Mouse (Mus musculus): ENCODE data around the gene Whrn.

Gene Whrn

DNA sequence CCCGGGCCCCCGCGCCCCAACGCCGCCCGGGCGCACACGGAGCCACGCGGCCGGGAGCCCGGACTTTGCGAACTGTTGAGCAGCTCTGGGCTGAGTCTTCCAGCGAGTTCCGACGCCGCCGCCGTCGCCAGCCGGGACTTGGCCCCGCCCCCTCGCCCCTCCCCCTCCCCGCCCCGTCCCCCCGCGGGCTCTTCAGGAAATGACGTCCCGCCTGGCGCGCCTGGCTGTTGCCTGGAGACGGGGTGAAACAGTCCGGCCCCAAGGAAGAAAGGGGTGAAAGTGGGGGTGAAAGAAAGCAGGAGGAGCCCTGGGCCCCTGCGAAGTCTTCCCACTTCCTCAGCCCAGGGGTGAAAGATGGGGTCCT lies at the start of gene Whrn:
Whrn (minus strand) TSS at position 77 of the 364 bp plus-strand sequence.
- DNase-seq (ENCODE audit: low read depth) = peak; percentile 92

DNA sequence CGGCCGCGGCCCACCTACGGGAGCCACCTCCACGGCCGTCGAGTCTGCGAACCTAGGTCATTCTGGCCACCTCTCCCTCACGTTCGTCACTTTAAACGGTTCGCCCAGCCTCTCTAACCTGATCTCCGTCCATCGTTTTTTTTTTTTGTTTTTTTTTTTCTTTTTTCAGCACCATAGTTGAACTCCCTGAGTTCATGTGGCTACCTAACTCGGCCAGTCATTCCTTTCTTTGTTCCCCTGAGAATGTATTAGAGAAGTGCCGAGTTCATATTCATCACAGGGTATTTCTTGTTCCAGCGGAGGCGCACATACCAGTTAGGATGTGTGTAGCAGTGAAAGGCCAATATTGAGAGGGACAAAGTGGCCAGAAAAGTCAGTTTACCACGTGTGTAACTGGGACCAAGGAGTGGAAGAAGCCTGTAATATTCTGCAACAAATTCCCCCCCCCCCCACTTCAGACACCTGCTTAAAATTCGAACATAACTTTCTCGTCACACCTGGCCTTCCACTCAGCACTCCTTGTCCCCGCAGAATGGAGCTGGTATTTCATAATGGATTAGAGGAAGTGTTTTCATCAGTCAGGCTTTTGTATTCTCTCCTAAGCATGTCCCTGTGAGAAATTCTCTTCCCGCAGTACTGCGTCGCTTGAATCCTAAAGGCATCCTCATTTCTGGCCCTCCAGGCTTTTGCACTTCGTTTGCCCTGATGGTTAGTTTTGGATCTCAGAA lies 49.6 kb upstream of the Whrn start:
- DNase-seq (ENCODE audit: low read depth) = no peak

DNA sequence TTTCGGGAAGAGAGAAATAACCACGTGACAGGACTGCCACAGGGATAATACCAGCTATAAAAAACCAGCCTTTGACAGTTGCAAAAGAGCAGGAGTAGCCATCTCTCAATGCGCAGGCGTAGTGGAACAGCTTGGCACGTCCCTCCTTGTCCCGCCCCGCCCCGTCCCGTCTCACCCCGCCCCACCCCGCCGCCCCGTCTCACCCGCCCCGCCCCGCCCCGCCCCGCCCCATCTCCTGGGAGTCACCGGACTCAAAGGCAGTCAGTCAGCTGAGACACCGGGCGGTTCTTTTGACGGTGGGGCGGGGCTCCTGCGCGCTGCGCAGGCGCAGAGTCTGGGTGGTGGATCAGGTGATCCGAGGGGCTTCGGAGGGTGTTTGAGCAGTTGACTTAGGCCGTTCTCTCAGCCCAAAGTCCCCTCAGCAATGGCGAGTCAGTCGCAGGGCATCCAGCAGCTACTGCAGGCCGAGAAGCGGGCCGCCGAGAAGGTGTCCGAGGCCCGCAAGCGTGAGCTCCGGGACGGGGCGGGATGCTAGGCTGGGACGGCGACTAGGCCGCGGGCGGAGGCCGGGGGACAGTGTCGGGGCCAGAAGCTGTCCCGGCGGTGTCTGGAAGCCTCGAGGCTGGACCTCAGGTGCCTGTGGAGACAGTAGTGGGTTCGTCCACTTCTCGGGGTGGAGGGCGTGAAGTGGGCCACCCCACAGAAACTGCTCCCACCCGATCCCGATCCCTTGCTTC lies 48.9 kb upstream of the Whrn start, which contains the start of gene Atp6v1g1:
Atp6v1g1 (plus strand) TSS at position 279 of the 737 bp plus-strand sequence.
- peak; percentile 98 for DNase-seq (ENCODE audit: low read depth)

DNA sequence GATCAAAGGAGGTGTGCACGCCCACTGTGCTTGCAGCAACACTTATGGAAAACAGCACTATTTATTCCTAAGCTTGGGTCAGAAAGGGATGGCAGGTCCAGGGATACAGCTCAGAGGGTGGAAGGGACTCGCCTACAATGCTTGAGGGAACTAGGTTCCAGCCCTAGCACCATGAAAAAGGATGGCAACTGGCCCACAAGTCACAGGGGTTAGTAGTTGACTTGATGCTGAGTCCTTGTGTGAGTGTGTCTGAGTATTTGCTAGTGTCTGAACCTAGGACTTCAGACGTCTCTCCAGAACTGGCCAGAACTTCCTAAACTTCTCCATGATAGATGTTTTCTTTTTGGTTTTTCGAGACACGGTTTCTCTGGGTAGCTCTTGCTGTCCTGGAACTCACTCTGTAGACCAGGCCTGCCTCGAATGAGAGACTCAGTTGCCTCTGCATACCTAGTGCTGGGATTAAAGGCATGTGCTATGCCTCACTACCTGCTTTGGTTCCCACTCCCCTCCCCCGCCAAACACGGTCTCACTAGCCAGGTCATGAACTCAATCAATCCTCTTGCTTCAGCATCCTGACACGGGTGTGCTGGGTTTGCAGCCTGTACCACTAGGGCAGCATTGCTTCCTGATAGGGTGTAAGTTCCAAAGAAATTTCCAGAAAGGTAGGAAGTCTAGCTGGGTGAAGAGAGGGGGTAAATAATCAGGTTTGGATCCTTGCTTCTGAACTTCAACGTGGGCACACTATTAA lies 48.1 kb upstream of the Whrn start:
- no peak for DNase-seq (ENCODE audit: low read depth)

DNA sequence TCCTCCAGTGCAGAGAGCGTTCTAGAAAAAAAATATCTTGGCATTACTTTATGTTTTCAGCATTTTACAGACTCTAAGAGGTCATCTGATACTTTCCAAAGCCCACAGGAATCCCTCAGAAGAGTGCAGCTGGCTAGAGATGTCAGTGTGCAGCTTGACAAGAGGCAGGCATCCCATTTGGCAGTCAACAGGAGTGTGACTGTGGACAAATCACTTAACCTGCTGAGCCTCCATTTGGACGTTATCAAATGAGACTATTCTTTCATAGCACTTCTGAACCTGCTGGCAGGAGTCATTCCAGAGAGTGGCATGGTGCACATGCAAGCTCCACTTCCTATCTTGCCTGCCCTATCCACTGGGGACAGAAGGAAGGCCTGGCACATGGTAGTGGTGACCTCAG lies 46.4 kb upstream of the Whrn start:
- peak; percentile 62 for DNase-seq (ENCODE audit: low read depth)

DNA sequence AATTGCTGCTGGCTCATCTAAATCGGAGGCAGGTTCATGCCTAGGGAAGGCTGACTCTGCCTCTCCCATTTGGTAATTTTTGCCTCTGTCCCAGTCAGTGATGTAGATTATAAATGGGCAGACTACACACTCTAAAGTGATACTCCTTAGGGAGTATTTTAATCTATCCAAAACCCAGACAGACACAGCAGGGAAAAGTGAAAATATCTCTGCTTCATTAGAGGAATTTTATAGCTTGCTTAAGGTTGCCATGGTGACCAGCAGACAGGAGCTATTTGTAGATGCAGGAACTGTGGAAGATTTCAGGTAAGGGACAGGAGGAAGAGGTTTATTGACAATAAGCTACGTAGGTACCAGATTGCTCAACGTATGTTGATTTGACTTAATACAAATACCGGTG lies 41.8 kb upstream of the Whrn start:
- DNase-seq (ENCODE audit: low read depth) = no peak

DNA sequence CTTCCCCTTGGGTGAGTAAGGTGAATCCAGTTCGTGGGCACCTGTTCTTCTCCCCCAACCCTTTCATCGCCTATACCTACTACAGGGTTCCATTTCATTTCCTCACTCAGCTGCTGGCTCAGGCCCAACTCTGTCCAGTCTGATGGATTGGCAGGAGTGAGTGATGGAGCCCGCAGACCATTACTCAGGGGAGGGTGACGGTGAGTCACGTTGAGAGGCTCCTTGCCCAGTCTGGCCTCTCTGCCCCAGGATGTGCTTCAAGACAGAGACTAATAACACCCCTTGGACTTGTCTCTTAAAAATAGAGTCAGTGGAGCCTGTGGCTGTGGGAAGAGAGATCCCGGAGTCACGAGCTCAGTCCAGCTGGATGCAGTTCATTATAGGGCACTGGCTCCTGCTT lies 34.6 kb upstream of the Whrn start:
- peak; percentile 94 for DNase-seq (ENCODE audit: low read depth)

DNA sequence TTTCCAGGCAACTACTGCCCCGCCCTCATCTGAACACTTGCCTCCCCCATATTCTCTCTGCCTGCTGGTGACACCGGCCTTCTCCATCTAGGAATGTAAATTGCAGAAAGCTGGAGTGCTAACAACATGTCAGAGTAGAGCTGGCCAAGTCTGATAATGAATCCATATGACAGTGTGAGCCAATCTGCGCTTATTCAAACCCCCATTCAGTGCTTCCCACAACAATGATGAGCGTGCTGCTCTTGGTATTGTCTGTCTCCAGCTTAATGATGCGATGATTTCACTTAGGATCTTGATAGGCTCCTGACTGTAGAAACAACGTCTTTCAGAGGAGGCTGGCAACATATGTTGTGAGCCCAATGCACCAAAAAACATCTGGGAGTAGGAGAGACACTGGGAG lies 33.2 kb upstream of the Whrn start:
- DNase-seq (ENCODE audit: low read depth) = peak; percentile 71

DNA sequence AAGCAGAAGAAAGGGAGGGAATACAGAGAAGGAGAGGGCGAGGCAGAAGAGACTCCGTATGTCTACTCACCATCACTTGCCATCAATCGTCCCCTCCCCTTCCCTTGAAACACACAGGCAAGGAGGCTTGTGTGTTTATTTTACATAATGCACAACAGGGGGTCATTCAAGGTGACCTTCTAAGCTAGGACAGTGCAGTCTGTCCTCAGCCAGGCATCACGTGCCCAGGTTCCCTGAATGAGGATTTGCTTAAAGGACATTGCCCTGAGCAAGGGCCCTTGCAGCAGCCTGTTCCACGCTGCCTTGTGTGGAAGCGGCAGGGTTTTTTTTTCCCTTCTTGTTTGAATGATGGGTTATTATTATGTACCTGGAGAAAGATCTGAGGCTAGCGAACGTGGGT lies 29.7 kb upstream of the Whrn start:
- DNase-seq (ENCODE audit: low read depth) = no peak

DNA sequence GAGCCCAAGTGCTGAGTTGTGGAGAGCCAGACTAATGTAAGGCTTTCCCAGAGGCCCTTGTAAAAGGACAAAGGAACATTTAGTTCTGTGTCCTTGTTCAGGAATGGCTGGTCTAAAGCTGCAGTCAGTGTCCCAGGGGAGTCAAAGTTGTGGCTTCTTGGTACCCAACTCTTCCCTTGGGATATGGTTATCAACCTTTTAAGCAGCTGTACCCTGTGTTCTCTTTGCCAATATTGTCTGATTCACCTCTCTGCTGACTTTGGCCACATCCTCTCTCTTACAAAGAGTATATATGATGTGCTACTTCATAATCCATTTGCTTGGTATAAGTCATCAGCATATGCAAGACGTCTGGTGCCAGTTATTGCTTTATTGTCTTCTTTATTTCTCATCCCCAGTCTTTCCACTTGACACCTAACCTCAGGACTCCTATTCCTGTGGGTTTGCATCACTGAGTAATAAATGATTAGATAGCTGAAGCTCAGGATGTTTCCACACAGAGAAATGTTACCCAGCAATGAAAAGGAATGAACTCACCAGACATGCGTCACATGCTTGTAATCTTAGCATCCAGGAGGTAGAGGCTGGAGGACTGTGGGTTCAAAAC lies 26.1 kb upstream of the Whrn start:
- peak; percentile 22 for DNase-seq (ENCODE audit: low read depth)

DNA sequence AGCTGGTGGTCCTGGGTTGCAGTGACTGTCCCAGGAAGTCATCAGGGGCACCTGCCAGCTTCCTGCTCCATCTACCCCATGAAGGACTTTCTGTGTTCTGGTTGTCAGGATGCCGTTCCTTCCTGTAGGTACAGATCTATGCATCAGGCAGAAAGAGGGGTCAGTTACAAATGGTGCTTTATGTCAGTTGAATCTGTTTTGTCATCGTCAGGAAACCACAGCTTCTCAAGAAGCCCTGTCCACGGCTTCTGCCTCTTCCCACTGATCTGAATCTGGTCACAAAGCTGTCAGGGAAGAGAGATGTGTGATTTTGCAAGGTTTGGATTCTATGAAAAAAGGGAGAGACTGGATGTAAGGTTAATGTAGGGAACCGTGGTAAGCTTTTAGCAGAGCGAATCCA lies 19.2 kb upstream of the Whrn start:
- no peak for DNase-seq (ENCODE audit: low read depth)

DNA sequence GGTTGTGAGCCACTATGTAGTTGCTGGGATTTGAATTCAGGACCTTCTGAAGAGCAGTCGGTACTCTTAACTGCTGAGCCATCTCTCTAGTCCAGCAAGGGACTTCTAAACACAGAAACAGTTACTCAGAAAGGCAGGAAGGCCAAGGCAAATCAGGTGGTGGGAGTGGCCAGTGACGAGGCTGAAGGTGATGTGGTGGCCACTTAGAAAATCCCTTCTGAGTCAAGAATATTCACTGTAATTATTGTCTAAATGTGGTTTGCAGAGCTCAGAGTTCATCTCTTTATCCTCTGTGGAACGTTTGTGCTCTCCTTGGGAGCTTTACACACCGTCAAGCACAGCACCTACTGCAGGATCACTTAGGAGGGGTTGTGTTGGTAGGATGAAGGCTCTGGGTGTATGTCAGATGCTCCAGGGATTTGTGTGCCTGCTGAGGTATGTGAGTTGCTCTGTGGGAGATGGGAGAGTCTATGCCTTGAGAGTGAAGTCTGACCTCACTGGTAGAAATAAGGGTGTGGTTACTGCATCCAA lies 18.7 kb upstream of the Whrn start:
- DNase-seq (ENCODE audit: low read depth) = no peak

DNA sequence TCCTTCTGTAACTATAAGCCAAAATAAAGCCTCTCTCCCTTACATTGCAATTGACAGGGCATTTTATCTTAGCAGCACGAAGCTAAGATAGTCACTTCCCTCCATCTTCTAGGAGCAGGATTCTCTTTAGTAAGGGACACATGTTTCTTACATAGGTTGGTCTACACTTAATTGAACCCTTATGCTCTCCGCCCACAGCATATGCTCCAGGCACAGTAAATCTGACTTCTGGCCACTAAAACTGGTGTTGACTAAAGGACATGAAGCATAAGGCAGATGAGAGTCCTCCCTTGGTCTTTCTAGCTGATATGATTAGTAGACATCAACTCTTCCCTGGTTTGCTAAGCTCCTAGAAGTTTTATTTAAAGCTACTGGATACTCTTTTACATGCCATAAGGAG lies 17.1 kb upstream of the Whrn start:
- peak; percentile 52 for DNase-seq (ENCODE audit: low read depth)

DNA sequence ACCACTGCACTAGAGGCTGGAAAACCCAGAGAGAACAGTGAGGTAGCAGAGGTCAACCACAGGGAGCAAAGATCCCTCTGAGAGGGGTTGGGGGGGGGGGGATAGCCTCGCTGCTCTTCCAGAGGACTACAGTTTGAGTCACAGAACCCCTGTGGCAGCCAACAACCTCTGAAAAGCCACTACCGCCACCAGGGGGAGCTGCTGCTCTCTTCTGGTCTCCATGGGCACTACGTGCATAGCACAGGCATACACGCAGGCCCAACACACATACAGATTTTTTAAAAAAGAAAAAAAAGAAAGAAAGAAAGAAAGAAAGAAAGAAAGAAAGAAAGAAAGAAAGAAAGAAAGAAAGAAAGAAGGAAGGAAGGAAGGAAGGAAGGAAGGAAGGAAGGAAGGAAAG lies 12.4 kb upstream of the Whrn start:
- DNase-seq (ENCODE audit: low read depth) = peak; percentile 90

DNA sequence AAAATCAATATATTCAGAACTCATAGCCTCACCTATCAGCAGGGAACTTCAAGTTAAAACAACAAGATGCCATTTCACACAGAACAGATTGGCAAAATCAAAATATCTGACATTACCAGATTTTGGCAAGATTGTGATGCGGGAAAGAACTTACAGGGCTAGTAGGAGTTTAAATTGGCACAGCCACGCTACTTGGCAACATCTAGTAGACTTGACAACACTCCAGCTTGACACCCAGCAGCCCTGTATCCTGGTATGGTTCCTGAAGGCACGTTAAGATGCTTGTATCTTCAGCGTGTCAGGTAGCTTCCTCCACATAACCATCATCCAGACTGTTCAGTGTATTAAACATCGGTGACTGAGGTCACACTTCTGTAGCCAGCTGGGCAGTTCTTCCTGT lies 11.7 kb upstream of the Whrn start:
- DNase-seq (ENCODE audit: low read depth) = no peak

DNA sequence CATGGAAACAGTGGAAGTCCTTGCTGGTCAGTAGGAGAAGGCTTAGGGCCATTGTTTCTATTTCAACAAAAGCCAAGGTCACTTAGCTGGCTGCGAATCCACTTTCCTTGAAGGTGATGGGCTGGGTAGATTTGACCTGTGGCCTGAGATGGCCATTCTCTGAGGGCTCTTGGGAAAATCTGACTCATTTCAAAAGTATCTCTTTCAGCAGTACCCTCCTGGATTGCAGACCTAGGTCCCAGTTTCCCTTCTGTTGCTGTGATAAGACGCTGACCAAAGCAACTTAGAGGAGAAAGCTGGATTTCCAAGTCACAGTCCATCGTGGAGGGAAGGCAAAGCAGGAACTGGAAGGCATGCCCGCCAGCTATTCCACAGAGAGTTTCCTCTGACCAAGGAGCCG lies 8.2 kb upstream of the Whrn start:
- no peak for DNase-seq (ENCODE audit: low read depth)

DNA sequence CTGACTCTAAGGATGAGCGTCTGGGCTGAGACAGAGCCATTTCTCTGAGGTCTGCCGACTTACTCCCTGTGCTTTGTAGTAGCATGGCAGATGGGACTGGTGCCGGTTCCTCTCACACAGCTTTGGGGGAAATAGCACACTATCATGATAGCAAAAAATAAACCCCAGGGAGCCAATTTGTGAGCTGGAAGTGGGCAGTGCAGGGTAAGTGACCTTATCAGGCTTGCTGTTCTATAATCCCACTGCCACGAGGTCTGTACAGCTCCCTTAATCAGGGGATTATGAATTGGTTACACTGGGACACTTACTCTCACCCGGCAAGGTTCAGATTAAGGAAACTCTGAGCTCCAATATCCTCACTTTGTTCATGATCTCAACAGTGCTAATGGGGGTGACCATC lies 5.3 kb upstream of the Whrn start:
- DNase-seq (ENCODE audit: low read depth) = no peak

DNA sequence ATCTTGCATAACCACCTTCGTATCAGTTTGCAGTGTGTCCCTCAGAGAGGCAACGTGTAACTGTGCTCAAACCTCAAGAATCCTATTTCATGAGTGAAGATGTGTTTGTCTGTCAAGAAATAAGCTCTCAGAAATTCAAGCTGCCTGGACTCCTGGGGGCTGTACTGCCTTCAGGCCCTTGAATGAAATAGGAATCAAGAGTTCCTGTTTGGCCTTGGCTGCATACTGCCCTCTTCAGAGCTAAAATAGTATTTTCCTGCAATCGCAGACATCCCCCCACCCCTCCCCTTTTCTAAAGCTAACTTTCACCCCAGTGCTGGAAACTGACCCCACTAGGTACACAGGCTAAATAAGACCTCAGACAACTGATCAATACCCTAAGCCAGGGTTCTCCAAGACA lies 2.6 kb upstream of the Whrn start:
- peak; percentile 47 for DNase-seq (ENCODE audit: low read depth)

DNA sequence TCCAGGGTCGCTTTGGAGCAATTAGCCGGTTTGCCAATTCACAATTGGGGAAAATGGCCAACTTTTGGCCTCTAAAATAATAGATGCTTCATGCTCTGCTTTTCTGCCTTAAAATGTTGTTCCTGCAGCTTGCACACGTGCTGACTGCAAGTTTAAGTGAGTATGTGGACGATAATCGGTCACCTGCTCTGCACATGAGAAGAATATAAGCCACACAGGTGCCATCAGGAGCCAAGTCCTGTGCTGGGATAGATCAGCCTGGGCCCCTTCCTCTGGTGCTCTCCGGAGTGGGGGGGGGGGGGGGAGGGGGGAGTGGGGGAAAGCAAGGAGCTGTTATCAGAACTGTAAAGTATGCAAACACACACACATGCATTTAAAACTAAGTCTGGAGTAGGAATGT lies 521 bp upstream of the Whrn start:
- DNase-seq (ENCODE audit: low read depth) = no peak

DNA sequence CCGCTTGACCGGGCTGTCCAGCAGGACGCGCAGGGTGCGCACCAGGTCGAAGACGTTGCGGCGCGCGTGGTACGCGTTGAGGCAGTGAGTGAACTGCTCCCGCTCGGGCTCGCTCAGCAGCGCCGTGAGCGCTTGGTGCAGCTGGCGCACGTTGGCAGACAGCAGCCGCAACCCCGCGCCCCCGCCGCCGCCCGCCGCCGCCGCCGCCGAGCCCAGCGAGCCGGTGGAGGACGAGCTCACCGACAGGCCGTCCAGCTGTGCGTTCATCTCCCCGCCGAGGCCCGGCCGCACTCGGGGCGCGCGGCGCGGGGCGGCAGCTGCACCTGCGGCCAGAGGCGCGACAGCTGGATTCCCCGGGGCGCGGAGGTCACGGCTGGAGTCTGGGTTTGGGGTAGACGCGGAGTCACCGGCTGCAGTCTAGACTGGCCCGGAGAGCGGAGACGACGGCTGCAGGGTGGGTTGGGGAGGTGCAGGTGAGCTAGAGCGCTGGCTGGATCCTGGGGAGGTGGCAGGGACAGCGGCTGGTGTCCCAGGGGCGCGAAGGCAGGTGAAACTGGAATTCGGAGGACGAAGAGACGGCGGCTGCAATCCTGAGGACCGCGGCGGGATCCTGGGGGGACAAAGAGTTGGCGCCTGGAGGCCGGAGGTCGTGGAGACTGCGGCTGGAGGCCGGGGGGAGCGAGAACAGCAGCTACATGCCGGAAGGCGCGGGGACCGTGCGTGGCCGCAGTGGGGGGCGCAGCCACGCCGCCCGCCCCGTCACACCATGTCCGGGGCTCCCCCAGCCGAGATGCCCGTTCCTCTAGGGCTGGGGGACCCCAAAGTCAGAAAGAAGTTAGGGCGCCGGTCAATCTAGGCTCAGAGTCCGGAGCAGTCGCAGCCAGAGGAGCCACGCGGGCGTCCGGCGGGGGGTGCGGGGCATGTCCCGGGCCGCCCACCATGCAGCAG lies 550 bp downstream of the Whrn start:
- peak; percentile 37 for DNase-seq (ENCODE audit: low read depth)

DNA sequence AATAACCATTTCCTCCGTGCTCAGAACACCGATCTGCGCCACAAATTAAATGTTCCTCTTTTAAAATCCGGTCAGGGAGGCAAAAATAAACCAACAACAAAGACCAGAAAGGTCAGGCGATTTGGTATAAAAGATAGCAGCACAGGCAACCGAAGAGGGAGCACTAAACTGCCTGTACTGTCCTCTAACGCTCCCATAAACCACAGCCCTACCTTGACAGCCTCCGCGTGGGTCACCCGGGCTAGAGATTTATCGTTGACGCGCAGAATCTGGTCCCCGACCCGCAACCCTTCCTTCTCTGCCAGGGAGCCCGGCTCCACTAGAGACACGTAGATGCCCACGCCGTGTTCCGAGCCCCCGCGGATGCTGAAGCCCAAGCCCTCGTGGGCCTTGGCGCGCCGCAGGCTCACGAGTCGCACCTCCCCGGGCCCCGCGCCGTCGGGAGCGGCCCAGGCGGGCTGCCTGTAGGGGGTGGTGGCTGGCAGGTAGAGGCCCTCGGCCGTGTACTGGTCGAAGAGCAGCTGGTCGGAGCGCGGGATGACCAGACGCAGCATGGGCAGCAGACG lies 1.3 kb downstream of the Whrn start:
- no peak for DNase-seq (ENCODE audit: low read depth)
